Mouse (Mus musculus) left cerebral cortex, postnatal 25 days (tissue): ENCODE measurements at regions not wholly inside any gene's neighbourhood (a gene's known extent, or its start where the extent isn't known, plus 50 kb on each side); places are given as distances from the start of the nearest gene placed in this dataset.
"Not testable (repeated sequence)": the region's sequence is repeated elsewhere in the genome, so short reads cannot be mapped to it uniquely, and the experiment has no call there.

ENCODE experiments used
- DNase-seq, 2 experiments: peaks; one replicate each; pipeline ENCODE4 v3.0.0; 2022; ENCODE audit warnings: low spot score in 2 of 2, mixed read lengths in 1 of 2
- intact Hi-C: fragments of 180-260 bp; cut with DNase I; formaldehyde crosslinking; loops from one replicate; pipeline ENCODE4 v1.15.1; 2025

- no peak for DNase-seq
- intact Hi-C loops = no loop called here
Measured at GRCm38 (mm10) chr10:96238251-96238650, 101.8 kb downstream of the Gm5426 start.

GRCm38 (mm10) chr10:96238850-96239249, 102.4 kb downstream of the Gm5426 start:
- DNase-seq = no peak
- intact Hi-C loops = no loop called here

GRCm38 (mm10) chr10:96240591-96240990, 104.2 kb downstream of the Gm5426 start:
- no peak for DNase-seq
- intact Hi-C loops = no loop called here

GRCm38 (mm10) chr10:96253671-96254070, 117.3 kb downstream of the Gm5426 start:
- intact Hi-C loops = no loop called here
- DNase-seq = no peak

- no peak for DNase-seq
- intact Hi-C loops = no loop called here
Measured at GRCm38 (mm10) chr10:96254250-96254862, 118.0 kb downstream of the Gm5426 start.

GRCm38 (mm10) chr10:96257935-96258334, 121.5 kb downstream of the Gm5426 start:
- DNase-seq = no peak
- intact Hi-C loops = no loop called here

- DNase-seq = no peak
- intact Hi-C loops = no loop called here
Measured at GRCm38 (mm10) chr10:96259242-96259641, 122.8 kb downstream of the Gm5426 start.

GRCm38 (mm10) chr10:96259648-96260047, 123.2 kb downstream of the Gm5426 start:
- no peak for DNase-seq

GRCm38 (mm10) chr10:96263544-96263943, 127.1 kb downstream of the Gm5426 start:
- peak in 1 of 2 experiments; percentile 65 for DNase-seq
- intact Hi-C loops = no loop called here

More at GRCm38 (mm10) chr10:96259648-96260047, 123.2 kb downstream of the Gm5426 start:
- intact Hi-C loops = no loop called here

- peak in 1 of 2 experiments; percentile 4 for DNase-seq
Measured at GRCm38 (mm10) chr10:96264433-96264832, 128.0 kb downstream of the Gm5426 start.

GRCm38 (mm10) chr10:96264866-96265265, 128.5 kb downstream of the Gm5426 start:
- intact Hi-C loops = no loop called here
- no peak for DNase-seq

More at GRCm38 (mm10) chr10:96264433-96264832, 128.0 kb downstream of the Gm5426 start:
- intact Hi-C loops = no loop called here

GRCm38 (mm10) chr10:96266100-96266735, 129.8 kb downstream of the Gm5426 start:
- intact Hi-C loops = no loop called here
- no peak for DNase-seq

GRCm38 (mm10) chr10:96267603-96268002, 131.2 kb downstream of the Gm5426 start:
- intact Hi-C loops = no loop called here
- DNase-seq = no peak

GRCm38 (mm10) chr10:96273607-96274365, 137.4 kb downstream of the Gm5426 start:
- intact Hi-C loops = no loop called here
- DNase-seq = no peak

- intact Hi-C loops = no loop called here
- no peak for DNase-seq
Measured at GRCm38 (mm10) chr10:96280149-96280548, 143.7 kb downstream of the Gm5426 start.

GRCm38 (mm10) chr10:96285407-96286093, 149.1 kb downstream of the Gm5426 start:
- intact Hi-C loops = no loop called here
- DNase-seq = no peak

- DNase-seq = no peak
- intact Hi-C loops = no loop called here
Measured at GRCm38 (mm10) chr10:96286094-96286485, 149.7 kb downstream of the Gm5426 start.

- intact Hi-C loops, DNase-seq: not testable (repeated sequence)
Measured at GRCm38 (mm10) chr10:96289005-96289404, 152.6 kb downstream of the Gm5426 start.

GRCm38 (mm10) chr10:96293622-96294021, 157.2 kb downstream of the Gm5426 start:
- no peak for DNase-seq
- intact Hi-C loops = no loop called here

- DNase-seq = no peak
- intact Hi-C loops = no loop called here
Measured at GRCm38 (mm10) chr10:96294666-96295065, 158.3 kb downstream of the Gm5426 start.
